Comparison of ENCODE assay signal across 8 mouse cellular contexts in genomic region chr10:62340095-62340731, GRCm38 (mm10). TPM values are rescaled to one million over a fixed set of nuclear protein-coding genes. Genes with fewer than 3 reads are reported as not detected.
DNase-seq lines count a peak whose midpoint lies in the region; ATAC-seq and TF ChIP-seq lines count a peak whose summit lies in the region.

No protein-coding gene starts in this region.

- H3K9me3 ChIP-seq in heart, embryonic 12.5 days (replicated peaks) = no peaks in the 10 kb centered on the region
- H3K9me3 ChIP-seq in kidney, postnatal 0 days (replicated peaks; ENCODE audit: low read length) = no peaks in the 10 kb centered on the region
- no peaks in the 10 kb centered on the region for H3K9me3 ChIP-seq in liver, embryonic 11.5 days (ENCODE audit: control insufficient read depth, low read length)
- H3K9me3 ChIP-seq in stomach, embryonic 14.5 days (ENCODE audit: control insufficient read depth, low read depth, low read length) = no peaks in the 10 kb centered on the region

- H3K27ac ChIP-seq in heart, embryonic 12.5 days (ENCODE audit: poor library complexity, severe bottlenecking) = peak overlapping the region; percentile 95
- H3K27ac ChIP-seq in kidney, postnatal 0 days = peak overlapping the region; percentile 87
- peak overlapping the region; percentile 90 for H3K27ac ChIP-seq in liver, embryonic 11.5 days (ENCODE audit: low read depth, low read length)
- peak overlapping the region; percentile 89 for H3K27ac ChIP-seq in stomach, embryonic 14.5 days (ENCODE audit: low read length)

- peak overlapping the region; percentile 95 for H3K9ac ChIP-seq in heart, embryonic 12.5 days
- H3K9ac ChIP-seq in kidney, postnatal 0 days (ENCODE audit: low read depth, low read length) = peak overlapping the region; percentile 74
- peak overlapping the region; percentile 76 for H3K9ac ChIP-seq in liver, embryonic 11.5 days (ENCODE audit: low read depth, low read length)
- H3K9ac ChIP-seq in stomach, embryonic 14.5 days (replicated peaks; ENCODE audit: low read depth, low read length) = peak overlapping the region; percentile 61

- H3K4me2 ChIP-seq in heart, embryonic 12.5 days = peak overlapping the region; percentile 77
- peak overlapping the region; percentile 89 for H3K4me2 ChIP-seq in kidney, postnatal 0 days (ENCODE audit: low read length)
- H3K4me2 ChIP-seq in liver, embryonic 11.5 days = peak overlapping the region; percentile 75
- H3K4me2 ChIP-seq in stomach, embryonic 14.5 days (replicated peaks; ENCODE audit: low read depth, low read length) = peak overlapping the region; percentile 93

- peak; percentile 76 for ATAC-seq in erythroblast, adult 5-6 weeks (replicated peaks; ENCODE audit: low FRiP score, poor library complexity, severe bottlenecking)
- ATAC-seq in heart, embryonic 12.5 days (ENCODE audit: insufficient number of reproducible peaks, low FRiP score) = peak; percentile 94
- ATAC-seq in kidney, postnatal 0 days (replicated peaks; ENCODE audit: low FRiP score, low read depth) = peak; percentile 98
- ATAC-seq in liver, embryonic 11.5 days (replicated peaks; ENCODE audit: low FRiP score) = peak; percentile 90
- ATAC-seq in stomach, embryonic 14.5 days (ENCODE audit: insufficient number of reproducible peaks, insufficient read depth, low FRiP score, low read depth) = peak; percentile 96

- peak overlapping the region; percentile 86 for H3K4me3 ChIP-seq in heart, embryonic 12.5 days
- peak overlapping the region; percentile 75 for H3K4me3 ChIP-seq in kidney, postnatal 0 days (replicated peaks; ENCODE audit: low read depth, low read length)
- peak overlapping the region; percentile 48 for H3K4me3 ChIP-seq in liver, embryonic 11.5 days (ENCODE audit: low read depth, low read length)
- H3K4me3 ChIP-seq in stomach, embryonic 14.5 days (ENCODE audit: low read depth, low read length) = peak overlapping the region; percentile 72

- peaks cover 61% of the 10 kb centered on the region for H3K4me1 ChIP-seq in heart, embryonic 12.5 days (replicated peaks)
- peaks cover 35% of the 10 kb centered on the region for H3K4me1 ChIP-seq in kidney, postnatal 0 days (replicated peaks; ENCODE audit: insufficient read depth, low read length)
- peaks cover 72% of the 10 kb centered on the region for H3K4me1 ChIP-seq in liver, embryonic 11.5 days (replicated peaks; ENCODE audit: control insufficient read depth, insufficient read depth, low read length)
- H3K4me1 ChIP-seq in stomach, embryonic 14.5 days (ENCODE audit: control insufficient read depth, insufficient read depth, low read length) = peaks cover 22% of the 10 kb centered on the region

- DNase-seq in B cell, adult 2 months = peak; percentile 98 to 99
- peak; percentile 99 for DNase-seq in brain, adult 2 months (ENCODE audit: low read depth, low spot score)
- peak; percentile 99 for DNase-seq in kidney, postnatal 0 days (ENCODE audit: low spot score)
- peak; percentile 96 for DNase-seq in liver, embryonic 11.5 days (ENCODE audit: low spot score)
- peak; percentile 97 for DNase-seq in naive thymus-derived CD4-positive, alpha-beta T cell, adult 2 months (ENCODE audit: low read depth)

- H3K36me3 ChIP-seq in heart, embryonic 12.5 days = no peaks in the 10 kb centered on the region
- no peaks in the 10 kb centered on the region for H3K36me3 ChIP-seq in kidney, postnatal 0 days (ENCODE audit: insufficient read depth, low read length)
- H3K36me3 ChIP-seq in liver, embryonic 11.5 days (ENCODE audit: control insufficient read depth, insufficient read depth, low read length) = no peaks in the 10 kb centered on the region
- H3K36me3 ChIP-seq in stomach, embryonic 14.5 days (ENCODE audit: control insufficient read depth, insufficient read depth, low read length) = no peaks in the 10 kb centered on the region

- peak; percentile 17; the same call in 1 of the 2 replicates for TF ChIP-seq CTCF in kidney, postnatal 0 days (IDR thresholded peaks at IDR 0.05; ENCODE audit: low read depth)

- under 1% methylated on average over 35 of the region's 38 CpGs for WGBS in heart, embryonic 12.5 days
- WGBS in kidney, postnatal 0 days = 0% methylated on average over 38 of the region's 38 CpGs
- under 1% methylated on average over 37 of the region's 38 CpGs for WGBS in liver, embryonic 11.5 days
- under 1% methylated on average over 38 of the region's 38 CpGs for WGBS in stomach, embryonic 14.5 days

- H3K27me3 ChIP-seq in heart, embryonic 12.5 days (replicated peaks) = no peaks in the 10 kb centered on the region
- no peaks in the 10 kb centered on the region for H3K27me3 ChIP-seq in kidney, postnatal 0 days (ENCODE audit: insufficient read depth, low read length)
- no peaks in the 10 kb centered on the region for H3K27me3 ChIP-seq in liver, embryonic 11.5 days (replicated peaks; ENCODE audit: control insufficient read depth, insufficient read depth, low read length)
- no peaks in the 10 kb centered on the region for H3K27me3 ChIP-seq in stomach, embryonic 14.5 days (ENCODE audit: control insufficient read depth, insufficient read depth, low read length)

RNA-seq across cellular contexts. Expression of gene Hk1, which starts 39.5 kb away (rescaled TPM):
- 35.5 and 52.0 TPM in 2 replicates for total RNA-seq in erythroblast, adult 5-6 weeks (2015; ENCODE audit: low replicate concordance)
- total RNA-seq in erythroblast, adult 5-6 weeks (2017; ENCODE audit: low replicate concordance) = 105 and 158 TPM in 2 replicates
- polyA plus RNA-seq in heart, embryonic 12.5 days (2016; fragmentation: Nextera tagmentation; extraction: Ambion mirVana) = 215 and 227 TPM in 2 replicates
- 62.6 and 68.3 TPM in 2 replicates for polyA plus RNA-seq in kidney, postnatal 0 days (2015; fragmentation: Nextera tagmentation; extraction: Ambion mirVana)
- 123 and 141 TPM in 2 replicates for polyA plus RNA-seq in liver, embryonic 11.5 days (2014; fragmentation: Nextera tagmentation; extraction: Ambion mirVana)
- 19.4 and 23.6 TPM in 2 replicates for polyA plus RNA-seq in stomach, embryonic 14.5 days (2014; fragmentation: Nextera tagmentation; extraction: Ambion mirVana)

Comparison
In these comparisons a context has a peak if more than half of its experiments do, and no peak if none do; other contexts are left out.
1. Peak in every context shown above with its lines: DNase-seq, ATAC-seq, H3K4me3 ChIP-seq and H3K27ac ChIP-seq.